Mouse (Mus musculus) B cell, adult 62 days (primary cell): Measurements from ENCODE around the gene BC035947. TPM values are rescaled to one million over a fixed set of nuclear protein-coding genes. Genes with fewer than 3 reads are reported as not detected.

Experiments
- total RNA-seq: library from RNA; stranded (reverse); gene quantifications from 4 replicates; pipeline ENCODE4 v1.2.4, GENCODE M21; 2023

Gene BC035947
- not detected in 4 replicates for total RNA-seq

GRCm38 (mm10) chr1:78511621-78512160 is at the start of gene BC035947:
BC035947 (minus strand) TSS chr1:78512158.

GRCm38 (mm10) chr1:78510862-78511261 is 1.1 kb downstream of the BC035947 start, which contains the start of gene Mogat1:
Mogat1 (plus strand) TSS chr1:78510991.

GRCm38 (mm10) chr1:78488752-78489492 is 23.0 kb downstream of the BC035947 start, which contains the start of gene Farsb:
Farsb (minus strand) TSS chr1:78488897.

Other genes with a start within 250 kb of the BC035947 start
- not detected in 4 replicates for gene Sgpp2, start 201.8 kb downstream of the BC035947 start, total RNA-seq
- gene Farsb, start 23.3 kb downstream of the BC035947 start, total RNA-seq = 49.2 to 62.7 TPM (median 55.1 TPM) in 4 replicates
- 2.5 TPM in 1 of 4 replicates, not detected in the others for gene Mogat1, start 1.2 kb downstream of the BC035947 start, total RNA-seq
- 10.5 to 16.8 TPM (median 13.4 TPM) in 4 replicates for gene Acsl3, start 145.7 kb upstream of the BC035947 start, total RNA-seq
- gene Utp14b, start 145.9 kb upstream of the BC035947 start, total RNA-seq = 19.3 to 21.7 TPM (median 20.4 TPM) in 4 replicates